Mouse (Mus musculus) retina, postnatal 1 day (tissue): ENCODE measurements around the gene Gm28372.

Experiments used
- DNase-seq: peaks from one replicate; pipeline ENCODE4 v3.0.0-alpha.2; 2012

The Gm28372 gene

DNA sequence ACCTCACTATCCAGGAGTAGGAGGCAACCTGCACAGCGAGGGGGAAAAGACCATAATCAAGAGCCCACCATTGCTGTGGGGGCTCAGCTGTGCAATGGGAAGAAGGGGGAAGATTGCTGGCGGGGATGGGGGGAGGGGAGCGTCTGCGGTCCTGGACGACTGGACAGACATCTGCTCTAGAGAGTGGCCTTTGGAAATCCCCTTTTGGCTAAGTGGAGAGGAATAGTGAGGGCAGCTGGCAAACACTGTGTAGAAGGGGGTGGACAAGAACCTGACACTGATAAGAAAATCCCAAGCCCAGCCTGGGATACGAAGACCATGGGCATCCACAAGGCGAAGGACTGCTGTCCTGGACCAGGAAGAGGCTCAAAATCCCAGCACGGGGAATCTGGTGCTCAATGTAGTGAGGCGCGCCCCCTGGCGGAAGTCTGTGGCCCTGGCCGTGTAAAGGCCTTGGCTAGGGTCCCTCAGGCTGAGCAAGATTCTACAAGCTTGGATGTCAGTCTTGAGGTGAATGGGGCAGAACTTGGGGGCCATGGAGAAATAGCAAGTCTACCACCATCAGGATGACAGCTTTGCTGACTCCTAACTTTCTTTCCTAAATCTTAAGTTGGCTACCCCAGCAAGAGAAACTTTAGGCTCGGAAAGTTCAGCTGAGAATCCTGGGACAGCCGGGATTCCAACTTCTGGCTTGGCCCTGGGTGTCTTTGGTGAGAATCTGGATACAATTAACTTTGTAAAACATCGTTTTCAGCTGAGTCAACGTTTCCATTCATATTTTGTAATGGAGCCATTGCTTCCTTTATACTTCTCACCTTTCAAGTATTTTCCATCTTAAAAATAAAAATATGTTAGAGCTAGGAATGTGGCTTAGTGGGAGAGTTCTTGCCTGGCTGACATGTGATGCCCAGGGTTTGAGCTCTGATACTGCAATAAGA lies 6.8 kb downstream of the Gm28372 start:
- peak; percentile 86 for DNase-seq

DNA sequence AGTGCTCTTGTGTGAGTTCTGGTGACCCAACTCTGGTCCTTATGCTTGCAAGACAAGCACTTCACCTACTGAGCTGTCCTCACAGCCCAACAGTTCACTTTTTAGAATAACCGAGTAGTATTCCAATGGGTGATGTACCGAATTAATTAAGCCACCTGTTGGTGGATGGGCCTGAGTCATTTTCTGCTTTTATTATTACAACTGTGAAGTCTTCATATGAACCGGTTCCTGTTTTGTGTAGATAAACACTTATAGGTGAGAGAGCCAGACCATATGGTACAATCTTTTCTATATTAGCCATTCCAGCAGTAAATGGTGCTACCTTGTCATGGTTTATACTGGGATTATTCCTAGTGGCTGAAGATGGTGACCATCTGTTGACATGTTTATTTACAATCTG lies 7.7 kb downstream of the Gm28372 start:
- no peak for DNase-seq

DNA sequence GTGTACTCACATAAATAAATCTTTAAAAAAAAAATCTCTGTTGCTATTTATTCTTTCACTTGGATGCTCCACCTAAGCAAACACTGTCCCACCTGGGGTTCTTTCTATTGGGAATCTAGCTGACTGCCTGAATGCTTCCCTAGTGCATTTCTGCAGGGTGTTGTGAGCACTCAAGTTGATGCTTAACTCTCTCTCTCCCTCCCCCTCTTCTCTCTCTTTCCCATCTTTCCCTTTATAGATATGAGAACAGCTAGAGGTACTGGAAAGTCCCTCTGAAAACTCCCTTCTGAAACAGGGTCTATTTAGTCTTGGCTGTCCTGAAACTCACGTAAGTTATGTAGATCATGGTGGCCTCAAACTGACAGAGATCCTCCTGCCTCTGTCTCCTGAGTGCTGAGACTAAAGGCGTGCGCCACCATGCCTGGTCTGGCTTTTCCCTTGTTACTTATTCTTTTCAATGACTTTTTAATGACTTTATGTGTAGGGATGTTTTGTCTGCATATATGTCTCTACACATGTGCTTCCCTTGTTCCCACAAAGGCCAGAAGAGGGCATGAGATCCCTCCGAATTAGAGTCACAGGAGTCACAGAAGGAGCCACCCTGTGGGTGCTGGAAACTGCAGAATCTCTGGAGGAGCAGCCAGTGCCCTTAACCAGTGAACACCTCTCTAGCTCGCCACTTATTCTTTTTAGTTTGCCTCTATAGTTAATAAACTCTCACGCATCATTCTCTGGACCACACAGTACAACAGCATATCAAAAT lies 9.2 kb downstream of the Gm28372 start:
- DNase-seq: peak; percentile 13

DNA sequence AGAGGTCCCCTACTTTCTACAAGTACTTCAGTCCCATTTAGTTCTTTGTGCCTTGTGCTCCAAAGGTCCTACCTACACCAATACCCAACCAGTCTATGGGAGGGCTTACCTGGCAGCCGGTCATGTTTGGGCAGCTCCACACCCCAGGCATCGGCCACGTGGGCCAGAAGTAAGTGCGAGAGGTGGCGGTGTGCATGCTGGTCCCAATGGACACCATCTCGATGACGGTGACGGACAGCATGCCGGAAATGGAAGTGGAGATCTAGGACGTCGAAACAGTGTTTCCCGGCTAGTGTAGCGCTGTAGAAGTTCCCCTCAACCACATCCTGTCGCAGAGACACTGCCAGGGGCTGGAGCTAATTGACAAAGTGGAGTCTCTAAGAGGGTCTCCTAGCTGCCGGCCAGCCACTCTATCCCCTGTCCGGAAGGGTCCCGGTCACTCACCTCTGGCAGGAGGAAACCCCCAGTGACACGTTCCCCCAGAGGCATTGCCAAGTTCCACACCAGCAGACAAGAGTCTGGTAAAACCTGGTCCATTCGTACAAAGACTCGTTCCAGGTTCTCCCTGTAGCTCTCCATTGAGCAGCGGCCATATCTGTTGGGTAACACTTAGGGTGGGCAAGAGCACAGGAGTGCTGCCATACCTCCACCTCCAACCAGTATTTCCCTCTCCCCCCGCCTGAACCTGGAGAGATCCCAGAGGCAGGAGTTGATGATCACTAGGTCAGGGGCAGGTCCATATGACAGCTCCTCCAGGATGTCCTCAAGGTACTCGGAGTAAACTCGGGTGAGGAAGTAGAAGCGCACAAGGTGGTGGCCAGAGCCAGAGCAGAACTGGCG lies 17.0 kb downstream of the Gm28372 start:
- DNase-seq: no peak

DNA sequence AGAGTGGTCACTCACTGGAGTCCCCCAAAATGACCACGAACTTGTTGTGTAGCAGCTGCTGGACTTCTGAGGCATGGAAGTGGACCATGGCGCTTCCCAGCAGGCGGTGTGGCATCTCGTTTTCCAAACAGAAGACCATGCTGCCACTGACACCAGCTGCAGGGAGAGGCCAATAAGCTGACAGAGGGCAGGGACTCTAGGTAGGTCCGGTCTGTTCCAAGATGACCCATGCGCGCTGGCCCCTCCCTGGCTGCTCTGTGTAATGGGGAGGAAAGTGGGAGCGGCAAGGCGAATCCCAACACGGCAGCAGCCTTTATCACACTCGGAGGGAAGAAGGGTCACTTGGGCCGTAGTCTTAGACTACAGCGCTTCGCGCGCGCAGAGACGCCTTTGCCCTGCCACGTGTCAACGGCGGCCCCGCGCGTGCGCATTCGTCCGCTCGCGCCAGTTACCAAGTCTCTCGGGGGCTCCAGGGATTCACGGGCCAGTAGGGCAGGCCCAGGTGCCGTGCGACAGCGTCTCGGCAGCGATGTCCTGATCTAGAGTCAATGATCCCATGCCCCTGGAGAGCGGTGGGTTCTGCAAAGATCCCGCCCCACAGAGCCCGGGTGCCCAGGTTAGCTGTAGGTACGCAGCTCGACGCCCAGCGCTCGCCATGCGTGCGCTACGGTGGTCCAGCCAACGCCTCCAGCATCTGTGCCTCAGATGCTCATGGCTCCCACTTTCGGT lies 18.5 kb downstream of the Gm28372 start:
- DNase-seq: peak; percentile 89

DNA sequence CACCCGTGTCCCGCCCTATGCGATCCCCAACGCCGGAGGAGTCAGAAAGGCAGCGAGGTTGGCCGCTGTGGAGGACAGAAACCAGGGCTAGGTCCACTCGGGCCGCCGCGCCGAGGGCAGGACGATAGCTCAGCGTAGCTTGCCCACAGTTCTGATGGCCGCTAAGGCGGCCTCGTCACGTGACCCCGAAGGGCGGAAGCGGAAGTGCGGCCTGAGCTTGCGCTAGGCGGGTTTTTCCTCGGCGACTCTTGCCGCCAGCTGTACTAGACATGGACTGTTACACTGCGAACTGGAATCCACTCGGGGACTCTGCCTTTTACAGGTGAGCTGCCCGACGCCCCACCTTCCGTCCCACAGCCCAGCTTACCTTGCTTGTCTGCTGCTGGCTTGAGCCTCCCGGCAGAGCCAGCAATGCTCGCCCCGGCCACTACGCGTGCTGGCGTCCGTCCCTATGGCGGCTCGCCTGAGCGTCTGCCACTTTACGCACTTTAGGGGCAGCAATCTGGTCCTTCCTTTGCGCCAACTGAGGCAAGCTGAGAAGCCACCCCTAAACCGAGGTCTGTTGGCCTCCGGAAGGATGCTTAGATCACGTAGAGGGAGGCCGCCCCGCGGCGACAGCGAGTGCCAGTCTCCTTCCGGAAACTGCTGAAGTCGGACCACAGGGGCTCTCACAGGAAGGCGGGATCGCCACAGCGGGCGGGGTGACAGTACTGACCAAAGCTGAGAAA lies 19.3 kb downstream of the Gm28372 start, which contains the start of the genes Vps16 and Pced1a:
Vps16 (plus strand) TSS at position 214 of the 728 bp plus-strand sequence.
Pced1a (minus strand) TSS at position 576 of the 728 bp plus-strand sequence.
- DNase-seq: peak; percentile 95

DNA sequence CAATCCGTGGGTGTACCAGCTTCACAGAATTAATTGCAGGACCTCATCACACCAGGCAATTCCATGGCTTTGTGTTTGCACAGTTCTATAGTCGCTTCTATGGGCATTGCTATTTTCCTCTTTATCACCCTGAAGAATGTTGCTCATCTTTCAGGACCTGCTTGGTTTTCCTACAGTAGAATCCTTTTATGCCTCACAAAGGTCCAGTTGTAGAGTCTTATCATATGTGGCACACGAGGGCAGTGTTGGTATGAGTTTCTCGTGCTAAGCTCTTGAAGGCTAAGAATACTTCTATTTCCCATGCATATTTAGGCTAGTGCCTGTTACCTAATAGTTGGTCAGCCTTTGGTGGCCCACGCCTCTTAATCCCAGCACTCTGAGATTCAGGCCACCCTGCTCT lies 20.1 kb downstream of the Gm28372 start:
- DNase-seq: peak; percentile 26

DNA sequence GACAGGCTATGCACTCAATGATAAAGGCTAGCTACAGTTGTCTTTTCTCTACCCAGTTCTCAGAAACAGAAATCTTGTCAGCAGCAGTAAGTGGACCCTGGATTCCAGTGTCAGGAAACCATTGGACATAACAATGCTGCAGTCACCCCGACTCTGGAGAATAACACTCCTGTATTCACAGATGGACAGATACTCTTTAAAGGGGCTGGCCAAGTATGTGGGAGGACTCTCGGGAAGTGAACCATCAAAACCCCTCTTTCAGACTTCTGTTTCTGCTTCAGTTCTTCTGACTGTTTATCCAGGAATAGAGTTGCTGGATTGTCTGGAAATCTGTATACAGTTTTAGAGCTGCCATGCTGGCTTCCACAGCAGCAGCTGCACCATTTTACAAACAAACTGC lies 24.8 kb downstream of the Gm28372 start:
- DNase-seq: no peak

DNA sequence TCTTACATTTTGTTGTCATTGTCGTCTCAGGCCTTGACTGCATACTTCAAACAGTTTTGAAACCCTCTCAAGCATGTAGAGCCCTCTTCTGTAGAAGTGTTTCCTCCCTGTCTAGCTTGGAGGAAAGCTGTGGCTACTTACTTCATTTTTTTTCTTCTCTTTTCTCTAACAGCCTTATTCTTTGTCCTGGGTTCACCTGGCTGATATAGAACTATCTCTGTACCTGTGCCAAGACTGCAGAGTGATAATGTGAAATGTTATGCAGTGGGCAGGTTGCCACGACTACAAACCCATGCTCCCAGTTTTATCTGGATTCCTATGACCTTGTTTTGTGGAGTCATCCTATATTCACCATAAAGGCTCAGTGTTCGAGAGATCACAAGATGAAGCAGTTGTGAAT lies 25.4 kb downstream of the Gm28372 start:
- no peak for DNase-seq

DNA sequence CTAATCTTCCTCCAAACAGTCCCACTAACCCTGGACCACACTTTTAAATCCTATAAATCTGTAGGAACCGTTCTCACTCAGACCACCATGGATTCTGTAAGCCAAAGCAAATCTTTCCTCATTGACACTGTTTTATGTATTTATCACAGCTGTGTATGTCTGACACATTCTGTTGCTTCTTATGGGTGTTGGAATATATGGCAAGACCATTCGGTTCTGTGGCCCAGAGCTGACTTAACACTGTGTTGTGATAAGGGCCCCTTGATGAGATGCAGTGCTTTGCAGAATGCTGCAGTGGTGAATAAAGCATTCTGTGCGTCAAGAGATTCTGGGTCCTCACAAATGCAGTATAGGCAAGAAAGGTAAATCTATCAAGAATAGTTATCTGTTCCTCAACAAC lies 27.1 kb downstream of the Gm28372 start:
- DNase-seq: no peak

DNA sequence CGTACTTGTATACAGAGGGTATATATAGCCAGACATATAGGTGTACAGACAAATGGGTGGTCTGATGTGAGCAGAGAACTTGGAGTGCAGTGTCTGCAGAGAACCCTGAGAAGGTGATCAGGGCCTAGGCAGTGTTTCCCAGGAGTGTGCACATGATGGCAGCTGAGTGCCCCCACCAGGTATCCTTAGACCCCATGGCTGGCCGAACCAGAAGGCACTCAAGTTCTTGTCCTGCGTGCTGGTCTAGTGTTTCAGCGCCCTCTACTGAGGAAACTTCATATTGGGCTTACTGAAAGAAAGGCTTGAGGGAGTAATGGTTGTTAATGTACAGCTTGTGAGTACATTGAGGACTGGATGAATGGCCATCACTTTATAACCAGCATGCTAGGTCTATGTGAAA lies 28.1 kb downstream of the Gm28372 start:
- peak; percentile 81 for DNase-seq

DNA sequence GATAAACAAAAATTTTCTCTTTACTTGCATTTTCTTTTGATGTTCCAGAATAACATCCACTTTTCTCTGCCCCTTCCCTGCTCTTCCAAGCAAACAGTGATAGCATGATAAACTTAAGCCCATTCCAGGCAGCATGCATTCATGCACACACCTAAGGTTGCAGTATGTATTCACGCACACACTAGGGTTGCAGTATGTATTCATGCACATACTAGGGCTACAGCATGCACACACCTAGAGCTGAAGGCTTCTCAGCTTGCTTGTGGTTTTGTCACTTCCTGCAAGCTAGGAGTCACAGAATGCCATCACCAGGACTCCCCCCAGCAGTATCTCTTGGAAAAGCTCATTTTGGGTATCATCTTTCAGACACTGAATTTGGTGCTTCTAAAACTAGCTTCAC lies 31.7 kb downstream of the Gm28372 start:
- no peak for DNase-seq

DNA sequence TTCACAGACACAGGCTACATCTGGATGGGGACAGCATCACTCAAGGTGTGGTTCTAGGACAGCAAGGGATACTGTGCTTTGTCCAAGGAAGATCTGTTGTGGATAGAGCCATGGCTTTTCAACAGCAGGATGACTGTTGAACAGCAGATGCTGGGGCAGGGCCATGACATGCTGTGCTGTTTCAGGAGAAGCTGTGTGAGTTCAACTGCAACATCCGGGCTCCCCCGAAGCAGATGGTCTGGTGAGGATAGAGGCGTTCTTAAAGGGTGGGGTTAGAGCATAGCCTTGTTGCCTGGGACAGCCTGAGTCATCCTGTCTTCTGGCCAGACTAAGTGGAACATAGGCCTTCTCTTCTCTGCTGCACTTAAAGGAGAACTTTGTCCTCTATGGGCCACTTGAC lies 33.8 kb downstream of the Gm28372 start:
- DNase-seq: no peak

DNA sequence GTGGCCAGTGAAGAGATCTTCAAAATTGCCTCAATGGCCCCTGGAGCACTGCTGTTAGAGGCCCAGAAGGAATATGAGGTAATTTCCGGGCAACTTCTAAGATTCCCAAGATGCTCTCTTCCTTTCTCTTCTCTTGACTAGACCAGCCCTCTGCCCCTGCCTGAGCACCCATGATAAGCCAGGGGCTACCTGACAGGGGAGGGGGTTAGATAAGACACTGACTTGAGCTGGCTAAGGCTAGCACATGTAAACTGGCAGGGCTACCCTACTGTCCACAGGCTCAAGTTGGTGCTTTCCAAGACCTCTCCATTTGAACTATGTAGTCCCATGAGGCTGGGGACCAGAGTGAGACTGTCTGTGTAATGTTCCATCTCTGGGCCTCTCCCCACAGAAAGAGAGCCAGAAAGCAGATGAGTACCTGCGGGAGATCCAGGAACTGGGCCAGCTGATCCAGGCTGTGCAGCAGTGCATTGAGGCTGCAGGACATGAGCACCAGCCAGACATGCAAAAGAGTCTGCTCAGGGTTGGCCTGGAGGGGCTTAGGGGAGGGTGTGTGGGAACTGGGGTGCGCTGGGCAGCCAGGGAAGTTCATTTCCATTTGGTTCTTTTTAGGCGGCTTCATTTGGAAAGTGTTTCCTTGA lies 34.9 kb downstream of the Gm28372 start:
- no peak for DNase-seq

DNA sequence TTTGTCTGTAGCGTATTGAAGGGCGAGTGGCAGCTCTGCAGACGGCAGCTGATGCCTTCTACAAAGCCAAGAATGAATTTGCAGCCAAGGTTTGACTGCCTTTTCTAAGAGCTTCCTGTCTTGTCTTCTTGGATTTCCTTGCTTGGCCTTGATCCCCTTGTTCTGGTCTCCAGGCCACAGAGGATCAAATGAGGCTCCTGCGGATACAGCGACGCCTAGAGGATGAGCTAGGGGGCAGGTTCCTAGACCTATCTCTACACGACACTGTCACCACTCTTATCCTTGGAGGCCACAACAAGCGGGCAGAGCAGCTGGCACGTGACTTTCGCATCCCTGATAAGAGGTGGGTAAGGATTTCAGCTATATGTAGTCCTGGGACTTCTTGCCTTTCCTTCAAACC lies 37.1 kb downstream of the Gm28372 start:
- no peak for DNase-seq

DNA sequence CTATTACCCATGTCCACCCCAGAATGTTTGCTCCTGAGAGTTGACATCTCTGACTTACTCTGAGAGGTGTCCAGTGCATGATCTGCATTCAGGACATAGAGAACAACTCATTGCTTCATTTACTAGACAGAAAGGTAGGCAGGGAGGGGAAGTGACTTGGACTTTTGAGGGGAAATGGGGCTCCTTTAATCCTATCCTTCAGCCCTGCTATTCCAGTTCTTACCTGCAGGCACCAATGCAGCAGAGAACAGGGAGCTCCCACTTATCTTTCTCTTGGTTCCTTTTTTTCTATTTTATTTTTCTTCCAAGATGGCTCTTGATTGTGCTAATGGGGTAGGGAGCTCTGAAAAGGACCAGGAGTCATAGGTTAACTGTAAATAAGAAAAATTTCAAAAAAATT lies 43.4 kb downstream of the Gm28372 start:
- DNase-seq: no peak

DNA sequence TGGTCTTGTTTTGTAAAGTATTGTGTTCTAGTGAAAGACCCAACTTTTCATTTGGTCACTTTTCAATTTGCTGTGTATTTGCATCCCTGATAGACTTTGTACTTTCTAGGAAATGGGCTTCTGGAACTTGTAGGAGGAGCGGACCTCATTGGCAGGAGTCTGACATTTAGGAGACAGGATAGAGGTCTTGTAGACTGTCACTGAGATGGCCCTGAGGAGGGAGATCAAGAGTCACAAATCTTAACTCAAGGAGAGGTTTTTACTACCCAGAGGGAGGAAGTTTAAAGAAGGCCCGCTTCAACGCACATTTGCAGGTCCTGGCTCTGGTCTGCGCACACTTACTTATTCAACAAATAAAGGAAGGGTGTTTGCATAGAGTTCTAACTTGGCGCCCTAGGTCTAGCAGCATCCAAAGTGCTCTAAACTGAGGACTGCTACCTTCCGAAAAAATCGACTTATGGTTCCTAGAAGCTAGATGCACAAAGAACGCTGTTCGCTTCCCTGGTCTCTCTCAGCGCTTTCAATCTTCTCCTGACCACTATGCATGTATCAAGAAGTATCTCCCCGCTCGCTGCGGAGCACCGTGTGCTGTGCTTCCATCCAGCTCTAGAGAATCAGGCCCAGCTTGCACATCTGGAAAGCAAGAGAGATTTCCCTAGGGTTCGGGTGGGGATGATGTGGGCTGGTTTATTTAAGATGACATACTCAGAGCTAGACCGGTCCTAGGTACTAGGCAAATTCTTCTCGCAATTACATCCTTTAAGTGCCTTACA lies 44.2 kb downstream of the Gm28372 start:
- peak; percentile 35 for DNase-seq

DNA sequence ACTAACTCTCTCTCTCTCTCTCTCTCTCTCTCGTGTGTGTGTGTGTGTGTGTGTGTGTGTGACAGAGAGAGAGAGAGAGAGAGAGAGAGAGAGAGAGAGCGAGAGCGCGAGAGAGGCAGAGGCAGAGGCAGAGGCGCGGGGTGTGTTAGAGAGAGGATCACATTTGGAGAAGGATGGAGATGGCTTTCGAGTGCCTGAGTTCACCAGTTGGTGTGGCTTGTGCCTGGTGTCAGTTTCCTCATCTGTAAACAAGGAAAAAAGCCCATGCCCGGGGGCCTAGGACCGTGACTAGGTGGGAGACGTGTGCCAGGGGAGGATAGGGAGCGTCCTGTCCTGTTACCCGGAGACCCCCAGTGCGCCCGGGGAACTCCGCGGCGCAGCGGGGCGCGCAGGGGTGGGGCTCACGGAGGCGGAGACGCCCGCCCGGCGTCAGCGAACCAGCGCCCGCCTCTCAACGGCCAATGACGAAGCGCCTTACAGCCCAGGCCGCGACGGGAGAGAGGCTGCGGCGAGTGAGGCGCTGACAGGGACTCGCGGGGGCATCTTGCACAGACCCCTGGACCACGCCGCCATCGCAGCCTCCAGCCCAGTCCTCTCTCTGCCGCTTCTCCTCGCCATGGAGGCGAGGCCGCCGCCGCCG lies 44.9 kb downstream of the Gm28372 start, which contains the start of gene Ptpra:
Ptpra (plus strand) TSS at position 485 of the 640 bp plus-strand sequence.
- peak; percentile 95 for DNase-seq

DNA sequence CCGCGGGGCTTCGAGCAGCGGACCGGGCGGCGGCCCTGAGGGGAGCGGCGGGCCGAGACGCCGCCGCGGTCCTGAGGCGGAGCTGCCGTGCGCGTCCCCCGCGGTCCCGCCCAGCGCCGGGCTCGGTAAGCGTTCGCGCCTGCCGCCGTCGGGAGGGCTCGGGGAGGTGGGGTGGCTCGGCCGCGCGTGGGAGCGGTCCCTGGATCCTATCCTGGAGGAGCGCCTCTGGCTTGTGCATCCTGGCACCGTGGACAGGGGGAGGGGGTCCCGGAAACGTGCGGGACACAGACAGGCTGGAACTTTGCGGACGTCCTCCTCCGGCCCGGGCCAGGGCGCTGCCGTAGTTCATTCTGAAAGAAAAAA lies 45.4 kb downstream of the Gm28372 start:
- no peak for DNase-seq
